Mouse (Mus musculus) MEL (cell line): ENCODE measurements around the gene Trex1. TPM values are rescaled to one million over a fixed set of nuclear protein-coding genes. Genes with fewer than 3 reads are reported as not detected.

Experiments used
- DNase-seq: peaks from one replicate; pipeline ENCODE4 v3.0.0; 2011; ENCODE audit warnings: low read depth, low spot score
- H3K27ac ChIP-seq: 2 replicates; pipeline ENCODE4 v1.5.1; 2012; ENCODE audit warnings: low read depth, mild to moderate bottlenecking, control low read depth, low read length, moderate library complexity; ENCODE audit not compliant: control insufficient read depth
- H3K27me3 ChIP-seq, 2 experiments: fragments of 150-350 bp in 1 of 2; sonication (generic) in 1 of 2; 2 replicates each; pipeline ENCODE4 v1.6.1; 2012; ENCODE audit warnings: low read length in 2 of 2, mild to moderate bottlenecking in 2 of 2, improper control_type of control experiment in 1 of 2, moderate library complexity in 1 of 2; ENCODE audit not compliant: insufficient read depth in 2 of 2, control insufficient read depth in 1 of 2
- H3K36me3 ChIP-seq, 2 experiments: 2 replicates each; pipeline ENCODE4 v1.6.1; 2012 to 2014; ENCODE audit warnings: low read length in 2 of 2, improper control_type of control experiment in 1 of 2, inconsistent platforms in 1 of 2, mild to moderate bottlenecking in 1 of 2; ENCODE audit not compliant: insufficient read depth in 2 of 2, control insufficient read depth in 1 of 2
- H3K4me1 ChIP-seq, 2 experiments: fragments of 150-350 bp in 1 of 2; sonication (generic) in 1 of 2; 2 replicates each; pipeline ENCODE4 v1.6.1; 2012; ENCODE audit warnings: low read length in 2 of 2, improper control_type of control experiment in 1 of 2, mild to moderate bottlenecking in 1 of 2; ENCODE audit not compliant: insufficient read depth in 2 of 2, control insufficient read depth in 1 of 2
- H3K4me3 ChIP-seq, 2 experiments: fragments of 150-350 bp in 1 of 2; sonication (generic) in 1 of 2; 2 replicates each; pipeline ENCODE4 v1.5.1; 2012; ENCODE audit warnings: low read depth in 2 of 2, low read length in 2 of 2, mild to moderate bottlenecking in 2 of 2, moderate library complexity in 2 of 2, control low read depth in 1 of 2, improper control_type of control experiment in 1 of 2; ENCODE audit not compliant: control insufficient read depth in 1 of 2, insufficient read depth in 1 of 2
- H3K79me2 ChIP-seq: 2 replicates; pipeline ENCODE4 v1.6.1; 2012; ENCODE audit warnings: mild to moderate bottlenecking, low read length, moderate library complexity; ENCODE audit not compliant: control insufficient read depth, poor library complexity, insufficient read depth
- H3K9ac ChIP-seq: 2 replicates; pipeline ENCODE4 v1.6.1; 2012; ENCODE audit warnings: low read depth, mild to moderate bottlenecking, control low read depth, low read length, moderate library complexity; ENCODE audit not compliant: control insufficient read depth, poor library complexity, severe bottlenecking
- H3K9me3 ChIP-seq: fragments of 150-350 bp; sonication (generic); replicated peaks from 2 replicates; pipeline ENCODE4 v1.6.1; 2012; ENCODE audit warnings: mild to moderate bottlenecking, low read length, improper control_type of control experiment, moderate library complexity; ENCODE audit not compliant: insufficient read depth
- BHLHE40 ChIP-seq: IDR thresholded peaks from 2 replicates; pipeline ENCODE4 v1.6.1; 2012; ENCODE audit warnings: low read depth, mild to moderate bottlenecking, inconsistent platforms, low read length, improper control_type of control experiment, borderline replicate concordance
- CHD2 ChIP-seq: IDR thresholded peaks from 2 replicates; pipeline ENCODE4 v1.6.1; 2011; ENCODE audit warnings: low read length, improper control_type of control experiment
- CTCF ChIP-seq, 3 experiments: IDR thresholded peaks in 2 of 3; conservative IDR thresholded peaks in 1 of 3; 2 replicates each; pipeline ENCODE4 v1.5.1; 2011 to 2012; ENCODE audit warnings: low read length in 3 of 3, low read depth in 2 of 3, mild to moderate bottlenecking in 2 of 3, improper control_type of control experiment in 1 of 3, inconsistent platforms in 1 of 3, mixed read lengths in 1 of 3, moderate library complexity in 1 of 3; ENCODE audit not compliant: control insufficient read depth in 1 of 3, insufficient read depth in 1 of 3, poor library complexity in 1 of 3, severe bottlenecking in 1 of 3
- E2F4 ChIP-seq: IDR thresholded peaks from 2 replicates; pipeline ENCODE4 v1.6.1; 2011; ENCODE audit warnings: low read depth, low read length, improper control_type of control experiment, borderline replicate concordance
- EP300 ChIP-seq, 2 experiments: IDR thresholded peaks; 2 replicates each; pipeline ENCODE4 v1.6.1; 2011; ENCODE audit warnings: improper control_type of control experiment in 2 of 2, low read length in 2 of 2, low read depth in 1 of 2, mild to moderate bottlenecking in 1 of 2
- MAFK ChIP-seq: IDR thresholded peaks from 2 replicates; pipeline ENCODE4 v1.6.1; 2011; ENCODE audit warnings: low read depth, mild to moderate bottlenecking, low read length, improper control_type of control experiment, borderline replicate concordance
- MAX ChIP-seq: IDR thresholded peaks from 2 replicates; pipeline ENCODE4 v1.6.1; 2011; ENCODE audit warnings: low read length, improper control_type of control experiment
- MXI1 ChIP-seq: IDR thresholded peaks from 2 replicates; pipeline ENCODE4 v1.6.1; 2011; ENCODE audit warnings: mild to moderate bottlenecking, low read depth, low read length, improper control_type of control experiment
- MYB ChIP-seq: IDR thresholded peaks from 2 replicates; pipeline ENCODE4 v1.6.1; 2011; ENCODE audit warnings: mild to moderate bottlenecking, low read depth, low read length, improper control_type of control experiment
- MYC ChIP-seq: IDR thresholded peaks from 2 replicates; pipeline ENCODE4 v1.6.1; 2011; ENCODE audit warnings: low read depth, mild to moderate bottlenecking, low read length, improper control_type of control experiment, moderate library complexity
- NRF1 ChIP-seq: IDR thresholded peaks from 2 replicates; pipeline ENCODE4 v1.6.1; 2014; ENCODE audit warnings: low read depth, mild to moderate bottlenecking, inconsistent platforms, low read length, improper control_type of control experiment, moderate library complexity; ENCODE audit not compliant: poor library complexity, insufficient read depth, severe bottlenecking
- POLR2A ChIP-seq, 2 experiments: IDR thresholded peaks; 2 replicates each; pipeline ENCODE4 v1.6.1; 2011 to 2012; ENCODE audit warnings: low read length in 2 of 2, mild to moderate bottlenecking in 2 of 2, control low read depth in 1 of 2, improper control_type of control experiment in 1 of 2, low read depth in 1 of 2, moderate library complexity in 1 of 2; ENCODE audit not compliant: control insufficient read depth in 1 of 2, insufficient read depth in 1 of 2, poor library complexity in 1 of 2
- POLR2AphosphoS2 ChIP-seq: IDR thresholded peaks from 2 replicates; pipeline ENCODE4 v1.6.1; 2011; ENCODE audit warnings: low read length, improper control_type of control experiment
- POLR2AphosphoS5 ChIP-seq: IDR thresholded peaks from 2 replicates; pipeline ENCODE4 v1.6.1; 2012; ENCODE audit warnings: low read depth, borderline replicate concordance, mild to moderate bottlenecking, inconsistent platforms, low read length, moderate library complexity, mixed read lengths
- RAD21 ChIP-seq: IDR thresholded peaks from 2 replicates; pipeline ENCODE4 v1.6.1; 2011; ENCODE audit warnings: mild to moderate bottlenecking, low read depth, low read length, improper control_type of control experiment
- SIN3A ChIP-seq: IDR thresholded peaks from 2 replicates; pipeline ENCODE4 v1.6.1; 2012; ENCODE audit warnings: low read length, improper control_type of control experiment, inconsistent platforms
- SMC3 ChIP-seq: IDR thresholded peaks from 2 replicates; pipeline ENCODE4 v1.6.1; 2011; ENCODE audit warnings: low read depth, low read length, improper control_type of control experiment
- TBP ChIP-seq: IDR thresholded peaks from 2 replicates; pipeline ENCODE4 v1.8.0; 2011; ENCODE audit warnings: low read depth, low read length, improper control_type of control experiment
- UBTF ChIP-seq: IDR thresholded peaks from 2 replicates; pipeline ENCODE4 v1.6.1; 2012; ENCODE audit warnings: low read depth, mild to moderate bottlenecking, inconsistent platforms, low read length, improper control_type of control experiment, moderate library complexity, borderline replicate concordance; ENCODE audit not compliant: insufficient read depth
- USF1 ChIP-seq: IDR thresholded peaks from 2 replicates; pipeline ENCODE4 v1.6.1; 2014; ENCODE audit warnings: low read depth, mild to moderate bottlenecking, inconsistent platforms, low read length, improper control_type of control experiment, moderate library complexity
- ZC3H11A ChIP-seq: IDR thresholded peaks from 2 replicates; pipeline ENCODE4 v1.6.1; 2012; ENCODE audit warnings: low read depth, mild to moderate bottlenecking, inconsistent platforms, low read length, improper control_type of control experiment
- ZKSCAN1 ChIP-seq: IDR thresholded peaks from 2 replicates; pipeline ENCODE4 v1.6.1; 2012; ENCODE audit warnings: low read depth, mild to moderate bottlenecking, inconsistent platforms, low read length, improper control_type of control experiment, moderate library complexity
- ZMIZ1 ChIP-seq: IDR thresholded peaks from 2 replicates; pipeline ENCODE4 v1.6.1; 2012; ENCODE audit warnings: low read depth, mild to moderate bottlenecking, inconsistent platforms, low read length, improper control_type of control experiment, moderate library complexity
- polyA plus RNA-seq, 2 experiments: library from polyadenylated mRNA; stranded (reverse) in 1 of 2; unstranded in 1 of 2; fragments of >175 nt in 1 of 2; fragments of >200 nt in 1 of 2; gene quantifications; 2 replicates each; pipeline versions ENCODE4 v1.2.1 to v1.2.4; 2012; ENCODE audit warnings: low replicate concordance in 2 of 2, low read depth in 1 of 2; ENCODE audit not compliant: insufficient read length in 2 of 2, insufficient read depth in 1 of 2, missing spikeins in 1 of 2
- total RNA-seq: library from RNA; depleted of rRNA; stranded (reverse); fragments of 300-350 nt; gene quantifications from 2 replicates; pipeline ENCODE4 v1.2.3, GENCODE M21; 2012

Trex1 gene
- total and polyA plus RNA-seq, 3 experiments = 8.9 to 17.0 TPM; not detected in 1

GRCm38 (mm10) chr9:109082124-109082800 lies 22.7 kb upstream of the Trex1 start, which contains the start of the genes Ccdc51 and Tma7 (continued):
- TF ChIP-seq BHLHE40 (no peak), TBP (peak; percentile 96), POLR2AphosphoS2 (peak; percentile 76), E2F4 (no peak), SIN3A (peak; percentile 91), POLR2A (IDR thresholded peaks at IDR 0.05; ENCODE audit: control insufficient read depth in 1 of 2, insufficient read depth in 1 of 2, low read depth in 1 of 2, low read length in 2 of 2, poor library complexity in 1 of 2) (peak; percentile 85 to 94), NRF1 (0 out of 2 replicates have a peak, but pooled peaks have one; percentile 12), MYB (no peak), ZC3H11A (no peak), ZKSCAN1 (no peak), CHD2 (peak; percentile 58), POLR2AphosphoS5 (no peak), CTCF (IDR thresholded peaks at IDR 0.05 in 2 of 3, conservative IDR thresholded peaks at IDR 0.05 in 1 of 3; ENCODE audit: control insufficient read depth in 1 of 3, insufficient read depth in 1 of 3, low read depth in 2 of 3, low read length in 3 of 3, poor library complexity in 1 of 3, severe bottlenecking in 1 of 3) (no peak), MYC (peak; percentile 26; the same call in 1 of the 2 replicates), MAFK (no peak), RAD21 (no peak)
- TF ChIP-seq, all 39 proteins: peak for 14

DNA sequence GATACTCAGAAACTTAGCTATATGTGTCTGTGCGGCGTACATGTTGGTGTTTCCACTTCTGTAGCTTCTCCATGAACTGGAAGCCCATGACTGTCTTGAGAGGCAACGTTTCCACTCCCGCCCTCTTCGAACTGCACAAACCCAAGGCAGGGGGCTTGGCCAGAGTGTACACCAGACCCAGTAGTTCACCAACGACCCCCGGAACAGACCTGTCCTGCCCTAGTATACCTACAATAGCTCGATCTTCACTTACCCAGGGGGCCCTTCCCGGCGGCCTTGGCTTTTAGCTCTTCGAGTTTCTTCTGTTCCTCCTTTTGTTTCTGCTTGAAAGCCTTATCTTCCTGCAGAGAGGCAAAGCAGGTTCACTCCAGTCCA lies 22.2 kb upstream of the Trex1 start:
- Histone ChIP-seq H3K4me1 (peaks cover 0 to 9% of the 10 kb centered on the region in 2 experiments; a peak in 2 of 4 replicates), H3K27me3 (no peaks in the 10 kb centered on the region), H3K4me3 (peak overlapping the region; percentile 56 to 82), H3K79me2 (peaks cover 37% of the 10 kb centered on the region), H3K9me3 (no peaks in the 10 kb centered on the region), H3K9ac (peak overlapping the region; percentile 74), H3K27ac (peak overlapping the region; percentile 48), H3K36me3 (peaks cover 4 to 6% of the 10 kb centered on the region in 2 experiments; a peak in 3 of 4 replicates)
- TF ChIP-seq SMC3 = no peak
- no peak for TF ChIP-seq MXI1
- no peak for TF ChIP-seq BHLHE40
- no peak for TF ChIP-seq USF1
- no peak for TF ChIP-seq POLR2AphosphoS2
- TF ChIP-seq UBTF = no peak
- no peak for TF ChIP-seq EP300 (IDR thresholded peaks at IDR 0.05; ENCODE audit: low read depth in 1 of 2, low read length in 2 of 2)
- TF ChIP-seq ZMIZ1 = no peak
- no peak for TF ChIP-seq MAX
- peak; percentile 49 for DNase-seq
